Mouse (Mus musculus): Measurements from ENCODE around the gene Fbxo45.

Fbxo45 gene

GRCm38 (mm10) chr16:32202681-32203080 is 44.3 kb downstream of the Fbxo45 start:
- no peak for DNase-seq (ENCODE audit: low spot score)

GRCm38 (mm10) chr16:32201004-32201325 is 46.0 kb downstream of the Fbxo45 start:
- DNase-seq (ENCODE audit: low spot score) = no peak

GRCm38 (mm10) chr16:32200256-32201003 is 46.5 kb downstream of the Fbxo45 start:
- peak; percentile 73 for DNase-seq (ENCODE audit: low spot score)

GRCm38 (mm10) chr16:32190011-32190441 is 56.9 kb downstream of the Fbxo45 start:
- DNase-seq (ENCODE audit: low spot score) = no peak

- no peak for DNase-seq (ENCODE audit: low spot score)
Measured at GRCm38 (mm10) chr16:32189109-32189508, 57.8 kb downstream of the Fbxo45 start.

GRCm38 (mm10) chr16:32186056-32186455 is 60.9 kb downstream of the Fbxo45 start:
- DNase-seq (ENCODE audit: low spot score) = no peak

Data from embryo, embryonic 10.5 days (tissue).